Comparison of ENCODE assay signal across 19 mouse cellular contexts in the genomic region with DNA sequence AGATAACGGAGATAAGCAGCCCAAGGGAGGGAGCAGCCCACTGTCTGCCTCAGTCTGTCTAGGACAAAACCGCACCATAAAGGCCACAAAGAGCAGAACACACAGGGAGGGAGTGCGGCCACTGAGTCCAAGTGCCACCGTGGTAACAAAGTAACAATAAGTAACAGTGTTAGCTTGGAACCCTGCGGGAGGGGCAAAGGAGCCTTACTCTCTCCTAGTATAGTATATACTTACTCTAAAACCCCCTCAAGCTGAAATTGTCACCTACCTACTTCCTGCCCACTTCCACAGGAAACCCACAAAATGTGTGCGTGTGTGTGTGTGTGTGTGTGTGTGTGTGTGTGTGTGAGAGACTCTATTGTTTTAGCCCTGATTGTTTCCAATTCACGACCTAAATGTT.
DNase-seq lines count a peak whose midpoint lies in the region; ATAC-seq and TF ChIP-seq lines count a peak whose summit lies in the region.
"Had no signal": no experiment of that assay in that cellular context is flagged by ENCODE, and none has a peak within 500 bp of the region (broad histone marks: within the 10 kb centered on the region; RNA-seq: fewer than 3 reads in every experiment).

No protein-coding gene starts in this region.

- no peak overlapping the region for H3K27ac ChIP-seq in spleen, adult 2 months (ENCODE audit: insufficient read depth, low read length)
- H3K27ac ChIP-seq in liver, embryonic 12.5 days, result no peak overlapping the region
- H3K27ac ChIP-seq: embryonic facial prominence, embryonic 12.5 days; forebrain, embryonic 10.5 days; intestine, embryonic 15.5 days; limb, embryonic 12.5 days had no signal

- 14% methylated on average over 7 of the region's 7 CpGs for WGBS in spleen, adult 2 months
- WGBS in liver, embryonic 12.5 days (ENCODE audit: insufficient replicate concordance), result 19% methylated on average over 7 of the region's 7 CpGs

- TF ChIP-seq CTCF in spleen, adult 2 months (IDR thresholded peaks at IDR 0.05; ENCODE audit: extremely low read depth, insufficient read depth, insufficient read length, insufficient replicate concordance), result no peak

- H3K9ac ChIP-seq in liver, embryonic 12.5 days, result no peak overlapping the region
- H3K9ac ChIP-seq: embryonic facial prominence, embryonic 12.5 days; intestine, embryonic 15.5 days; limb, embryonic 12.5 days had no signal

- no peaks in the 10 kb centered on the region for H3K36me3 ChIP-seq in spleen, adult 2 months (ENCODE audit: control insufficient read depth, insufficient read depth, low read length)
- no peaks in the 10 kb centered on the region for H3K36me3 ChIP-seq in liver, embryonic 12.5 days
- H3K36me3 ChIP-seq: embryonic facial prominence, embryonic 12.5 days; intestine, embryonic 15.5 days; limb, embryonic 12.5 days had no signal

- 0 out of 2 replicates have a peak, but pooled peaks cover 3% of the 10 kb centered on the region for H3K4me1 ChIP-seq in spleen, adult 2 months (ENCODE audit: control insufficient read depth, insufficient read depth, insufficient read length)
- H3K4me1 ChIP-seq in liver, embryonic 12.5 days, result peaks cover 16% of the 10 kb centered on the region
- H3K4me1 ChIP-seq: intestine, embryonic 15.5 days had no signal

- no peak overlapping the region for H3K4me3 ChIP-seq in spleen, adult 2 months (ENCODE audit: extremely low read depth, insufficient read depth, insufficient read length)
- no peak overlapping the region for H3K4me3 ChIP-seq in liver, embryonic 12.5 days
- H3K4me3 ChIP-seq: embryonic facial prominence, embryonic 12.5 days; forebrain, embryonic 10.5 days; intestine, embryonic 15.5 days; limb, embryonic 12.5 days had no signal

- peak; percentile 65 for ATAC-seq in granulocyte monocyte progenitor cell, adult 5-6 weeks (replicated peaks; ENCODE audit: poor library complexity, severe bottlenecking)
- no peak for ATAC-seq in liver, embryonic 12.5 days
- ATAC-seq: intestine, embryonic 15.5 days had no signal

- TF ChIP-seq POLR2A in spleen, adult 2 months (IDR thresholded peaks at IDR 0.05; ENCODE audit: low read depth, low read length), result no peak

- no peaks in the 10 kb centered on the region for H3K27me3 ChIP-seq in spleen, adult 2 months (ENCODE audit: control insufficient read depth, insufficient read depth, low read length)
- H3K27me3 ChIP-seq in liver, embryonic 12.5 days (replicated peaks), result no peaks in the 10 kb centered on the region
- H3K27me3 ChIP-seq: embryonic facial prominence, embryonic 12.5 days; intestine, embryonic 15.5 days; limb, embryonic 12.5 days had no signal

- no peak overlapping the region for H3K4me2 ChIP-seq in liver, embryonic 12.5 days
- H3K4me2 ChIP-seq: embryonic facial prominence, embryonic 12.5 days; intestine, embryonic 15.5 days; limb, embryonic 12.5 days had no signal

- DNase-seq in spleen, adult 2 months (ENCODE audit: low read depth in 1 of 2, low spot score in 2 of 2), result peak; percentile 22 to 49
- DNase-seq in spleen, postnatal 4 days (ENCODE audit: low spot score in 2 of 2), result no peak
- DNase-seq in natural killer cell, adult 2 months (ENCODE audit: low spot score in 2 of 2), result peak; percentile 65 to 76
- DNase-seq in thymus, postnatal 36 days, result peak; percentile 61 to 67
- no peak for DNase-seq in left cerebral cortex, adult 11 months (ENCODE audit: low spot score)
- no peak for DNase-seq in urinary bladder, postnatal 4 days (ENCODE audit: low spot score in 2 of 2)
- DNase-seq: adrenal gland, postnatal 25 days; cerebellum, postnatal 14 days; heart, adult 18-20 months; kidney, postnatal 4 days; layer of hippocampus, postnatal 36 days; lung, postnatal 36 days; right cerebral cortex, postnatal 14 days had no signal

- 0 out of 2 replicates have a peak, but pooled peaks cover 5% of the 10 kb centered on the region for H3K9me3 ChIP-seq in liver, embryonic 12.5 days (replicated peaks)
- H3K9me3 ChIP-seq: embryonic facial prominence, embryonic 12.5 days; intestine, embryonic 15.5 days had no signal

Comparison
In these comparisons a context has a peak if more than half of its experiments do, and no peak if none do; other contexts are left out.
1. DNase-seq: peak in spleen, adult 2 months (2 of 2), natural killer cell, adult 2 months (2 of 2) and thymus, postnatal 36 days (2 of 2); none in spleen, postnatal 4 days (0 of 2), left cerebral cortex, adult 11 months (single experiment) and urinary bladder, postnatal 4 days (0 of 2).